Mouse (Mus musculus) kidney, postnatal 0 days (tissue): ENCODE results near the gene Ppard. TPM values are rescaled to one million over a fixed set of nuclear protein-coding genes. Genes with fewer than 3 reads are reported as not detected.

Source experiments
- ATAC-seq: fragments of 200-750 bp; cut with Nextera tagmentation; replicated peaks from 2 replicates; pipeline ENCODE4 v1.8.0; 2017; ENCODE audit warnings: low read depth, moderate number of reproducible peaks, moderate TSS enrichment, moderate library complexity; ENCODE audit not compliant: low FRiP score
- DNase-seq: peaks from one replicate; pipeline ENCODE4 v3.0.0-alpha.2; 2016; ENCODE audit warnings: low spot score
- H3K27ac ChIP-seq: fragments of 300-500 bp; sonication (generic); 2 replicates; pipeline ENCODE4 v1.5.1; 2014; ENCODE audit warnings: mild to moderate bottlenecking
- H3K27me3 ChIP-seq: fragments of 300-500 bp; sonication (generic); 2 replicates; pipeline ENCODE4 v1.6.1; 2014; ENCODE audit warnings: low read length, mixed read lengths; ENCODE audit not compliant: insufficient read depth
- H3K36me3 ChIP-seq: fragments of 300-500 bp; sonication (generic); 2 replicates; pipeline ENCODE4 v1.6.1; 2014; ENCODE audit warnings: low read length, mixed read lengths; ENCODE audit not compliant: insufficient read depth
- H3K4me1 ChIP-seq: fragments of 300-500 bp; sonication (generic); replicated peaks from 2 replicates; pipeline ENCODE4 v1.6.1; 2014; ENCODE audit warnings: antibody characterized with exemption, low read length, mixed read lengths; ENCODE audit not compliant: insufficient read depth
- H3K4me2 ChIP-seq: fragments of 300-500 bp; sonication (generic); 2 replicates; pipeline ENCODE4 v1.6.1; 2014; ENCODE audit warnings: mild to moderate bottlenecking, low read length, moderate library complexity, mixed read lengths
- H3K4me3 ChIP-seq: fragments of 300-500 bp; sonication (generic); replicated peaks from 2 replicates; pipeline ENCODE4 v1.5.1; 2014; ENCODE audit warnings: low read depth, low read length
- H3K9ac ChIP-seq: fragments of 300-500 bp; sonication (generic); 2 replicates; pipeline ENCODE4 v1.6.1; 2014; ENCODE audit warnings: low read depth, low read length
- H3K9me3 ChIP-seq: fragments of 300-500 bp; sonication (generic); replicated peaks from 2 replicates; pipeline ENCODE4 v1.6.1; 2016; ENCODE audit warnings: low read length, inconsistent platforms, mixed read lengths
- CTCF ChIP-seq: IDR thresholded peaks from 2 replicates; pipeline ENCODE4 v1.5.1; 2016; ENCODE audit warnings: antibody characterized with exemption, low read depth, mild to moderate bottlenecking, moderate library complexity
- WGBS: fragments of 180-500 bp; shearing (Covaris S2); extraction: QIAGEN DNeasy Blood & Tissue Kit; methylation state at CpG from one replicate; pipeline ENCODE4 v1.1.7; 2014; 5-methylcytosine and 5-hydroxymethylcytosine counted together
- polyA plus RNA-seq: library from polyadenylated mRNA; unstranded; fragments of >200 nt; fragmentation: Nextera tagmentation; extraction: Ambion mirVana; gene quantifications from 2 replicates; pipeline ENCODE4 v1.2.1, GENCODE M21; 2015

Gene Ppard
- polyA plus RNA-seq, 1 experiment from 2014 or later: 2.0 TPM

DNA sequence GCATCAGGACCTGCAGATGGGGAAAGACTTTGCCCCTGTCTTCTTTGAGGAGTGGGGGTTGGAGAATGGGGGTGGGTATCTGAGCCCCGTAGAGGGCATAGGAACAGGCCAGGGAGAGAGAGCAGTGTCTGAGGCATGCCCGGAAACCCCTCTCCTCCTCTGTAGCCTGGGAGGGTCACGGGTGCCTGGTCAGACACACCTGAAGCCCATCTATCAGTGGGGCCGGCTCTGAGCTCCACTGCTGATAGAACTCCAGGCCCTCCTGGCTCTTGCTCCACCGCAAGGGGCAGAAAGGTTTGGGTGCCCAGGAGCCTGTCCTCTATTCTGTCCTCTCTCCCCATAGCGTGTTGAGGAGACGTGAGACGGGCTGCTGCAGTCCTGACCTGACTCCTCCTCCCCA lies 93.3 kb downstream of the Ppard start:
- 84% methylated on average over 8 of the region's 8 CpGs for WGBS
- no peaks in the 10 kb centered on the region for H3K9me3 ChIP-seq
- no peak overlapping the region for H3K27ac ChIP-seq
- H3K4me3 ChIP-seq: no peak overlapping the region
- peaks cover 18% of the 10 kb centered on the region; the same call in 1 of the 2 replicates for H3K4me1 ChIP-seq
- no peak overlapping the region for H3K4me2 ChIP-seq
- TF ChIP-seq CTCF: no peak
- DNase-seq (no peak), ATAC-seq (no peak)
- H3K36me3 ChIP-seq: peaks cover 17% of the 10 kb centered on the region; the same call in 1 of the 2 replicates
- H3K9ac ChIP-seq: no peak overlapping the region
- no peaks in the 10 kb centered on the region for H3K27me3 ChIP-seq

DNA sequence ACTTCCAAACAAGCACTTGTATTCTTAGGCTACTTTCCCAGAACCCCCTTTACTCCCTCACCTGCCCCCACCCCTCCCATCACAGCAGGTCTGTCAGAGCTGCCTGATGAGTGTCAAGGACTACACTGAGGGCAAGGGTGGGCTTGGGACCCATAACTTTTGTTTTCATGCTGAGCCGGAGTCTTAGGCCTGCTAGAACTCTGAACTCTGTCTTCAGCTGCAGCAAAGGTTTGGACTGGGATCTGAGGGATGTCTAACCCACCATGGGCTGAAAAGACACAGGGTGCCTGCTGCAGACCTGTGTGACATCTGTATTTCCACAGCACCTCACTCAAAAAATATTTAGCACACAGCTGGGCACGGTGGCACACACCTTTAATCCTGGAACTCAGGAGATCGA lies 94.5 kb downstream of the Ppard start:
- H3K36me3 ChIP-seq: peaks cover 19% of the 10 kb centered on the region
- no peaks in the 10 kb centered on the region for H3K9me3 ChIP-seq
- no peak for TF ChIP-seq CTCF
- H3K4me3 ChIP-seq: no peak overlapping the region
- no peaks in the 10 kb centered on the region for H3K27me3 ChIP-seq
- peak overlapping the region; percentile 84 for H3K27ac ChIP-seq
- H3K9ac ChIP-seq: 0 out of 2 replicates have a peak overlapping the region, but pooled peaks have one; percentile 57
- DNase-seq (no peak), ATAC-seq (no peak)
- no peak overlapping the region for H3K4me2 ChIP-seq
- H3K4me1 ChIP-seq: peaks cover 19% of the 10 kb centered on the region; the same call in 1 of the 2 replicates
- WGBS: 73% methylated on average over 3 of the region's 3 CpGs

DNA sequence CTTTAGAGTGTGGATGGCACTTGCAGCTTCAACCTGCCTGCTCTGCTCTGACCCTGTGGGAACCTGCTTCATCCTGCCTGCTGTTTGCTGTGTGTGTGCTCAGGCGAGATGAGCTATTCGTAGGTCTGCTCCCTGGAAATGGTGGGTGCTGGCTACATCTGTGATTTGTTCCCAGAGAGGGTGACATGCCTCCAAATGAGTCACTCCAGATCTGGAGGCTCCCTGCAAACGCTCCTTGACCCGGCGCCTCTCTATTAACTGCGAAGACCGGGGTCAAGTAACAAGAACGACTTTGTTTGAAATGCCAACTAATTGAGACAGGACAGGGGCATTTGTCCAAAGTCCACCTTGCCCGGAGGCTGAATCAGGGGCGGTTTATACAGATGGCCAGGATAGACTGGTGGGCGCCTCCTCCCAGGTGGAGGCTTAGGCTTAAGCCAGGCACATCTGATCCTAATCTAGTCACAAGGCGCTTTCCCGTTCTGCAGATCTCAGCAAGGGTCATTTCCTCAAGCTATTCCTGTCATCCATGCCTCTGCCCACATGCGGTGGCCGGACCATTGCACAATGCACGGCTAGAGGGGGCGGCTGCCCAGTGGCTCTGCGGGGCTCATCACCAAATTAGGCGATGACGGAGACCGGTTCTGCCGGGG lies 95.3 kb downstream of the Ppard start:
- Histone ChIP-seq H3K4me1 (peaks cover 28% of the 10 kb centered on the region; the same call in 1 of the 2 replicates), H3K36me3 (peaks cover 24% of the 10 kb centered on the region), H3K9me3 (no peaks in the 10 kb centered on the region), H3K27ac (peak overlapping the region; percentile 84), H3K27me3 (no peaks in the 10 kb centered on the region), H3K4me3 (peak overlapping the region; percentile 48), H3K9ac (peak overlapping the region; percentile 57), H3K4me2 (peak overlapping the region; percentile 74)
- DNase-seq: no peak
- 3% methylated on average over 22 of the region's 22 CpGs for WGBS
- no peak for TF ChIP-seq CTCF
- ATAC-seq: peak; percentile 58

DNA sequence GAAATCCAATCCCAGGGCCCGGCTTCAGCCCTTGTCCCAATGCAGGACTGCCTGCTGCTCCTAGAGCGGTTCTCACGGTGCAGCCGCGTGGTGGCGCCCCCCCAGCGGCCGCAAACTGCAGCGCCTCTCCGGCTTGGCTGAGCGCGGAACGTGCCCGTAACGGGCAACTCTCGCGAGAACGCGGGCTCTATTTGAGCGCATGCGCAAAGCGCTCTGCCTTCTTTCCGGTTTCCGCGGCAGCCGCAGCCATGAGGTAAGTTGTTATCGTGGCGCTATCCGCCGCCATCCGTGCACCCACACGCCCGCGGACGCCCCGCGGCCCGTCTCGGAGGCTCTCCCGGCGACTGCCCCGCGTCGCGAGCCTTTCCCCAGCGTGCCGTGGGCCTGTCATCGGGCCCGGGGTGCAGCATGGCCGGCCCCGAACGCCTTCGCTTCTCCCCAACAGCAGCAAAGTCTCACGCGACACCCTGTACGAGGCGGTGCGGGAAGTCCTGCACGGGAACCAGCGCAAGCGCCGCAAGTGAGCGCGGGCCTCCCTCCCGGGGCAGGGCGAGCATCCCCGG lies 95.9 kb downstream of the Ppard start, which contains the start of gene Rpl10a:
Gene Rpl10a, plus strand, starts transcription at position 106 of the 563 bp plus-strand sequence.
- Histone ChIP-seq H3K4me3 (peak within 1 kb of the TSS; percentile 48), H3K4me2 (peak within 1 kb of the TSS; percentile 74), H3K4me1 (peaks cover 34% of the 10 kb centered on the region; the same call in 1 of the 2 replicates), H3K9ac (peak within 1 kb of the TSS; percentile 89), H3K9me3 (no peaks in the 10 kb centered on the region), H3K27me3 (no peaks in the 10 kb centered on the region), H3K27ac (peak within 1 kb of the TSS; percentile 84), H3K36me3 (peaks cover 24% of the 10 kb centered on the region)
- ATAC-seq (peak; percentile 81), DNase-seq (peak; percentile 97)
- under 1% methylated on average over 67 of the region's 67 CpGs for WGBS
- peak; percentile 94 for TF ChIP-seq CTCF

DNA sequence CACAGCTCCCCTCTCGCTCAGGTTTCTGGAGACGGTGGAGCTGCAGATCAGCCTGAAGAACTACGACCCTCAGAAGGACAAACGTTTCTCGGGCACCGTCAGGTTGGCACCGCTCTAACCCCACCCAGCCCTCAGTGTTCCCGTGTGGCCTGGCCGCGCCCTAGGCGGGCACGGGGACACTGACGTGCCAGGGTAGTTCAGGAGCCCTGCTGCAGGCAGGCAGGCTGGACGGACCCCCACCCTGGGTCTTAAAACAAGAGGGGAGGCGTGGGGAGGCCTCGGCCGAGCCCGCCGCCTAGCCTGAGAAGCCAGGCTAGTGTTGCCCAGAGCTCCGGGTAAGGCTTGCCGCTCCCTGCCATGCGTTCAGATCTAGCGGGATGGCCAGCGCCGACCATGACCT lies 96.4 kb downstream of the Ppard start:
- Histone ChIP-seq H3K9me3 (no peaks in the 10 kb centered on the region), H3K4me1 (peaks cover 36% of the 10 kb centered on the region; the same call in 1 of the 2 replicates), H3K9ac (peak overlapping the region; percentile 89), H3K36me3 (peaks cover 22% of the 10 kb centered on the region), H3K4me3 (peak overlapping the region; percentile 48), H3K4me2 (peak overlapping the region; percentile 74), H3K27ac (peak overlapping the region; percentile 84), H3K27me3 (no peaks in the 10 kb centered on the region)
- DNase-seq (no peak), ATAC-seq (no peak)
- TF ChIP-seq CTCF: no peak
- WGBS: under 1% methylated on average over 25 of the region's 25 CpGs

DNA sequence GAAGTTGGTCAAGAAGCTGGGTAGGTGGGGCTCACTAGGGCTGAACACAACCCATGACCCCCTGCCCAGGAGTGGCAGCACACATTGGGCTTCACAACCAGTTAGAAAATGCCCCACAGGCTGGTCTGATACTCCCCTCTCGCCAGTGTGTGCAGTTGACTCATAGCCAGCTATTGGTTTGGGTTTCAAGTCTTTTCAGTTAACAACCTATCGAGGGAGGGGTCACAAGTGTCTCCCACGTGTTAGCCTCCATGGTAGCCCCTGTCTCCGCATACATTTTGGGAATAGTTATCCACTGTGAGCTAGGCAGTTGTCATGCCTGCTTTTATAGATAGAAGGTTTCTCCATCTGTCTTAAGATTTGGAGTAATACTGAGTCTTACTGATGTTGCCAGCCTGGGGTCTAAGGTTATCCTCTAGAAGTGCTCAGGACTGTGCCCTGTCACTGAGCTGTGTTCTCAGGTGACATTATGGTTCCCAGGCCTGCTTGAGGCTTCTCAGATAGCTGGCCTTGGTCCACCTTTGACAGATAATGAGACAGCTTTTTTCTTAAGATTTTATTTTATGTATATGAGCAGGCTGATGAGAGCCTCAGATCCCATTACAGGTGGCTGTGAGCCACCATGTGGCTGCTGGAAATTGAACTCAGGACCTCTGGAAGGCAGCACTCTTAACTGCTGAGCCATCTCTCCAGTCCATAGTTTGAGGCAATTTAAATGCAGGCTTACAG lies 97.2 kb downstream of the Ppard start:
- ATAC-seq (no peak), DNase-seq (no peak)
- Histone ChIP-seq H3K9ac (peak overlapping the region; percentile 89), H3K4me1 (peaks cover 36% of the 10 kb centered on the region; the same call in 1 of the 2 replicates), H3K4me2 (peak overlapping the region; percentile 74), H3K36me3 (peaks cover 22% of the 10 kb centered on the region), H3K27me3 (no peaks in the 10 kb centered on the region), H3K9me3 (no peaks in the 10 kb centered on the region), H3K27ac (peak overlapping the region; percentile 84), H3K4me3 (peak overlapping the region; percentile 48)
- WGBS: 4% methylated on average over 4 of the region's 4 CpGs
- no peak for TF ChIP-seq CTCF
